Mouse (Mus musculus): ENCODE data around the gene Dtl.

Gene Dtl

GRCm38 (mm10) chr1:191579524-191579923, 4.2 kb upstream of the Dtl start:
- no peak for DNase-seq (ENCODE audit: low read depth, low spot score)

GRCm38 (mm10) chr1:191574871-191575457, 380 bp downstream of the Dtl start:
- DNase-seq (ENCODE audit: low read depth, low spot score): no peak

- DNase-seq (ENCODE audit: low read depth, low spot score): no peak
These were observed 1.3 kb downstream of the Dtl start for GRCm38 (mm10) chr1:191573906-191574639.

GRCm38 (mm10) chr1:191570415-191570814, 4.9 kb downstream of the Dtl start:
- no peak for DNase-seq (ENCODE audit: low read depth, low spot score)

- DNase-seq (ENCODE audit: low read depth, low spot score): no peak
These were observed 5.7 kb downstream of the Dtl start for GRCm38 (mm10) chr1:191569625-191570024.

GRCm38 (mm10) chr1:191567859-191568258, 7.5 kb downstream of the Dtl start:
- peak; percentile 40 for DNase-seq (ENCODE audit: low read depth, low spot score)

- peak; percentile 75 for DNase-seq (ENCODE audit: low read depth, low spot score)
These were observed 12.4 kb downstream of the Dtl start for GRCm38 (mm10) chr1:191562823-191563365.

- DNase-seq (ENCODE audit: low read depth, low spot score): peak; percentile 55
These were observed 15.6 kb downstream of the Dtl start for GRCm38 (mm10) chr1:191559779-191560178.

GRCm38 (mm10) chr1:191557109-191557508, 18.2 kb downstream of the Dtl start:
- no peak for DNase-seq (ENCODE audit: low read depth, low spot score)

GRCm38 (mm10) chr1:191550786-191551185, 24.6 kb downstream of the Dtl start:
- DNase-seq (ENCODE audit: low read depth, low spot score): no peak

GRCm38 (mm10) chr1:191543747-191544146, 31.6 kb downstream of the Dtl start:
- DNase-seq (ENCODE audit: low read depth, low spot score): no peak

- DNase-seq (ENCODE audit: low read depth, low spot score): peak; percentile 19
These were observed 33.7 kb downstream of the Dtl start for GRCm38 (mm10) chr1:191541619-191542018.

GRCm38 (mm10) chr1:191541014-191541413, 34.3 kb downstream of the Dtl start:
- peak; percentile 90 for DNase-seq (ENCODE audit: low read depth, low spot score)

- peak; percentile 32 for DNase-seq (ENCODE audit: low read depth, low spot score)
These were observed 35.0 kb downstream of the Dtl start for GRCm38 (mm10) chr1:191540300-191540699.

- DNase-seq (ENCODE audit: low read depth, low spot score): no peak
These were observed 40.4 kb downstream of the Dtl start for GRCm38 (mm10) chr1:191534896-191535295.

- DNase-seq (ENCODE audit: low read depth, low spot score): no peak
These were observed 44.3 kb downstream of the Dtl start for GRCm38 (mm10) chr1:191531023-191531422.

GRCm38 (mm10) chr1:191529406-191529805, 45.9 kb downstream of the Dtl start:
- no peak for DNase-seq (ENCODE audit: low read depth, low spot score)

GRCm38 (mm10) chr1:191527921-191528612, 47.3 kb downstream of the Dtl start:
- peak; percentile 66 for DNase-seq (ENCODE audit: low read depth, low spot score)

GRCm38 (mm10) chr1:191527089-191527488, 48.3 kb downstream of the Dtl start:
- peak; percentile 84 for DNase-seq (ENCODE audit: low read depth, low spot score)

GRCm38 (mm10) chr1:191521395-191521794, 53.9 kb downstream of the Dtl start:
- DNase-seq (ENCODE audit: low read depth, low spot score): no peak

- DNase-seq (ENCODE audit: low read depth, low spot score): no peak
These were observed 54.7 kb downstream of the Dtl start for GRCm38 (mm10) chr1:191520669-191521068.

- DNase-seq (ENCODE audit: low read depth, low spot score): no peak
These were observed 55.1 kb downstream of the Dtl start for GRCm38 (mm10) chr1:191520194-191520593.
